Mouse (Mus musculus) cerebellum, postnatal 14 days (tissue): ENCODE measurements around the gene Fam222b.

Experiments
- DNase-seq, 2 experiments: peaks; one replicate each; pipeline ENCODE4 v3.0.0; 2021; ENCODE audit warnings: mixed read lengths in 2 of 2

Gene Fam222b

GRCm38 (mm10) chr11:78138023-78138422 is 43.6 kb downstream of the Fam222b start:
- no peak for DNase-seq

GRCm38 (mm10) chr11:78140665-78141064 is 46.2 kb downstream of the Fam222b start:
- DNase-seq = no peak

- DNase-seq = no peak
Observed at GRCm38 (mm10) chr11:78143520-78143919, 49.1 kb downstream of the Fam222b start.

- DNase-seq = no peak
Observed at GRCm38 (mm10) chr11:78146168-78146567, 51.7 kb downstream of the Fam222b start.

GRCm38 (mm10) chr11:78146707-78147543 is 52.5 kb downstream of the Fam222b start:
- no peak for DNase-seq

- peak; percentile 32 to 53 for DNase-seq
Observed at GRCm38 (mm10) chr11:78151161-78151560, 56.7 kb downstream of the Fam222b start.

GRCm38 (mm10) chr11:78152299-78153231 is 58.1 kb downstream of the Fam222b start:
- DNase-seq = peak; percentile 92

- peak in 1 of 2 experiments; percentile 23 for DNase-seq
Observed at GRCm38 (mm10) chr11:78153778-78154177, 59.3 kb downstream of the Fam222b start.

GRCm38 (mm10) chr11:78155674-78156073 is 61.2 kb downstream of the Fam222b start:
- DNase-seq = peak; percentile 13 to 49

GRCm38 (mm10) chr11:78156156-78156699 is 61.8 kb downstream of the Fam222b start:
- no peak for DNase-seq

GRCm38 (mm10) chr11:78159096-78159495 is 64.6 kb downstream of the Fam222b start:
- DNase-seq = peak; percentile 88 to 91

GRCm38 (mm10) chr11:78159557-78159956 is 65.1 kb downstream of the Fam222b start:
- DNase-seq = no peak

GRCm38 (mm10) chr11:78160171-78160570 is 65.7 kb downstream of the Fam222b start:
- no peak for DNase-seq

- no peak for DNase-seq
Observed at GRCm38 (mm10) chr11:78160675-78161074, 66.2 kb downstream of the Fam222b start.

GRCm38 (mm10) chr11:78161169-78161568 is 66.7 kb downstream of the Fam222b start:
- DNase-seq = no peak

GRCm38 (mm10) chr11:78161968-78162367 is 67.5 kb downstream of the Fam222b start:
- peak; percentile 37 to 61 for DNase-seq

- peak; percentile 50 to 75 for DNase-seq
Observed at GRCm38 (mm10) chr11:78162504-78162903, 68.0 kb downstream of the Fam222b start.

- DNase-seq = no peak
Observed at GRCm38 (mm10) chr11:78163045-78163444, 68.6 kb downstream of the Fam222b start.

- DNase-seq = peak; percentile 39 to 59
Observed at GRCm38 (mm10) chr11:78163681-78164603, 69.5 kb downstream of the Fam222b start.

- no peak for DNase-seq
Observed at GRCm38 (mm10) chr11:78164604-78164923, 70.1 kb downstream of the Fam222b start.

- DNase-seq = peak; percentile 85 to 86
Observed at GRCm38 (mm10) chr11:78164924-78165760, 70.7 kb downstream of the Fam222b start, which contains the start of gene Traf4. Gene Traf4 (minus strand): TSS chr11:78165589.
